Mouse (Mus musculus) midbrain, embryonic 11.5 days (tissue): ENCODE results near the gene Eef1g. TPM values are rescaled to one million over a fixed set of nuclear protein-coding genes. Genes with fewer than 3 reads are reported as not detected.
"Not testable (repeated sequence)": the region's sequence is repeated elsewhere in the genome, so short reads cannot be mapped to it uniquely, and the experiment has no call there.

Source experiments
- ATAC-seq: fragments of 200-750 bp; cut with Nextera tagmentation; 2 replicates; pipeline ENCODE4 v1.8.0; 2017; ENCODE audit warnings: moderate TSS enrichment, moderate library complexity; ENCODE audit not compliant: low FRiP score
- DNase-seq: peaks from one replicate; pipeline ENCODE4 v3.0.0; 2015; ENCODE audit warnings: low spot score; ENCODE audit errors: missing footprints
- H3K27ac ChIP-seq: fragments of 300-500 bp; sonication (generic); 2 replicates; pipeline ENCODE4 v1.5.1; 2014; ENCODE audit warnings: low read depth, low read length
- H3K27me3 ChIP-seq: fragments of 300-500 bp; sonication (generic); 2 replicates; pipeline ENCODE4 v1.6.1; 2014; ENCODE audit warnings: mild to moderate bottlenecking, low read length, moderate library complexity, mixed read lengths; ENCODE audit not compliant: control insufficient read depth, insufficient read depth
- H3K36me3 ChIP-seq: fragments of 300-500 bp; sonication (generic); 2 replicates; pipeline ENCODE4 v1.6.1; 2014; ENCODE audit warnings: mild to moderate bottlenecking, low read length, moderate library complexity, mixed read lengths; ENCODE audit not compliant: control insufficient read depth, insufficient read depth
- H3K4me1 ChIP-seq: fragments of 300-500 bp; sonication (generic); 2 replicates; pipeline ENCODE4 v1.6.1; 2014; ENCODE audit warnings: low read length; ENCODE audit not compliant: control insufficient read depth, insufficient read depth
- H3K4me2 ChIP-seq: fragments of 300-500 bp; sonication (generic); 2 replicates; pipeline ENCODE4 v1.6.1; 2014; ENCODE audit warnings: mild to moderate bottlenecking, moderate library complexity
- H3K4me3 ChIP-seq: fragments of 300-500 bp; sonication (generic); 2 replicates; pipeline ENCODE4 v1.5.1; 2014; ENCODE audit warnings: low read depth, low read length
- H3K9ac ChIP-seq: fragments of 300-500 bp; sonication (generic); 2 replicates; pipeline ENCODE4 v1.6.1; 2014; ENCODE audit warnings: low read length
- H3K9me3 ChIP-seq: fragments of 300-500 bp; sonication (generic); 2 replicates; pipeline ENCODE4 v1.6.1; 2016; ENCODE audit warnings: low read length; ENCODE audit not compliant: control insufficient read depth
- WGBS: fragments of 180-500 bp; shearing (Covaris S2); extraction: QIAGEN DNeasy Blood & Tissue Kit; methylation state at CpG from one replicate; pipeline ENCODE4 v1.1.7; 2014; 5-methylcytosine and 5-hydroxymethylcytosine counted together
- polyA plus RNA-seq: library from polyadenylated mRNA; unstranded; fragments of >200 nt; fragmentation: Nextera tagmentation; extraction: Ambion mirVana; gene quantifications from 2 replicates; pipeline ENCODE4 v1.2.1, GENCODE M21; 2014

The Eef1g gene
- polyA plus RNA-seq, 1 experiment from 2014 or later = 435 TPM

DNA sequence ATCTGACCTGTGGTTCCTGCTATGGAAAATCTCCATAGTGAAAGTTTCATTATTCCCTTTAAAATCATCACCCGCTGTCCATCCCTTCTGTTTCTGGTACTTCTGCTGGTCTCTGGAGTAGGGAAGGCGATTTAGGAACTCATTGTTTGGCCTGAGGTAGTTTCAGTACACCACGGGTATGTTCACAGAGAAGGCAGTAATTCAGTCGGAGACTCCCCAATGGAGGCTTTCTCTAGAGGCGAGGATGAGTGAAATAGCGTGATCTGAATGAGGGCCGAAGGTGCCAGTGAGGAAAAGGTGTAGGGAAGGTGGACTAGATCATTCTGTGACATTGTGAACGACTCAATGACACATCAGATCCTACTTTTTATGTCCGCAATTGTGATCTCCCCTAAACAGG is 12.7 kb upstream of the Eef1g start:
- Histone ChIP-seq H3K4me1 (peaks cover 12% of the 10 kb centered on the region), H3K9me3 (no peaks in the 10 kb centered on the region), H3K27ac (peak overlapping the region; percentile 55; the same call in 1 of the 2 replicates), H3K36me3 (peaks cover 20% of the 10 kb centered on the region), H3K4me2 (peak overlapping the region; percentile 86), H3K4me3 (peak overlapping the region; percentile 76), H3K27me3 (no peaks in the 10 kb centered on the region), H3K9ac (peak overlapping the region; percentile 70)
- DNase-seq = peak; percentile 86
- 11% methylated on average over 9 of the region's 9 CpGs for WGBS
- ATAC-seq = no peak

- Histone ChIP-seq H3K27ac (no peak overlapping the region), H3K9me3 (no peaks in the 10 kb centered on the region), H3K4me2 (no peak overlapping the region), H3K9ac (no peak overlapping the region), H3K27me3 (no peaks in the 10 kb centered on the region), H3K4me3 (no peak overlapping the region), H3K4me1 (peaks cover 6% of the 10 kb centered on the region; the same call in 1 of the 2 replicates), H3K36me3 (peaks cover 27% of the 10 kb centered on the region)
- WGBS = 97% methylated on average over 2 of the region's 2 CpGs
- DNase-seq (no peak), ATAC-seq (no peak)
Observed at GRCm38 (mm10) chr19:8962256-8962655, 4.6 kb upstream of the Eef1g start.

- no peak for ATAC-seq
- Histone ChIP-seq H3K36me3 (peaks cover 24% of the 10 kb centered on the region), H3K4me2 (no peak overlapping the region), H3K9me3 (no peaks in the 10 kb centered on the region), H3K27me3 (no peaks in the 10 kb centered on the region), H3K4me1 (peaks cover 6% of the 10 kb centered on the region; the same call in 1 of the 2 replicates), H3K4me3 (no peak overlapping the region), H3K27ac (no peak overlapping the region), H3K9ac (no peak overlapping the region)
- no peak for DNase-seq
- 91% methylated on average over 11 of the region's 11 CpGs for WGBS
Observed at GRCm38 (mm10) chr19:8965075-8965474, 1.8 kb upstream of the Eef1g start.

DNA sequence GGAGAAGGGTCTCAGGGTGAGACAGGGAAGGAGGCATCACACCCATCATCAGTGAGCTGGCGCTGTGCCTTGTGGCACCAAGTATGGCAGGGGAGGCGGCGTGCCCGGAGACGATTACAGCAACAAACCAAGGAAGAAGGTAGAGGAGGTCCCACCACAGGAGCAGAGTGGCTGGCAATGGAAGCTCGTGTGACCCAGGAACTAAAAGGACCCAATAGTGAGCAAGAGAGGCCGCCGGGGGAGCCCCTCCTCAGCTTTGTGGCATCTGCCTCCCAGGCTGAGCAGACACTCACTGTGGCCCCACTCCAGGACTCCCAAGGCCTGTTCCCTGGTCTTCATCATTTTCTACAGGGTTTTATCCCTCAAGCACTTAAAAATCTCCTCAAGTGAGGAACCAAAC is 1.1 kb upstream of the Eef1g start:
- H3K9me3 ChIP-seq = no peaks in the 10 kb centered on the region
- H3K27ac ChIP-seq = no peak overlapping the region
- H3K4me1 ChIP-seq = peaks cover 6% of the 10 kb centered on the region; the same call in 1 of the 2 replicates
- H3K4me2 ChIP-seq = peak overlapping the region; percentile 55
- peaks cover 31% of the 10 kb centered on the region for H3K36me3 ChIP-seq
- no peak for ATAC-seq
- no peak for DNase-seq
- WGBS = 86% methylated on average over 8 of the region's 8 CpGs
- no peak overlapping the region; the same call in 1 of the 2 replicates for H3K9ac ChIP-seq
- no peaks in the 10 kb centered on the region for H3K27me3 ChIP-seq
- H3K4me3 ChIP-seq = peak overlapping the region; percentile 88; the same call in 1 of the 2 replicates

DNA sequence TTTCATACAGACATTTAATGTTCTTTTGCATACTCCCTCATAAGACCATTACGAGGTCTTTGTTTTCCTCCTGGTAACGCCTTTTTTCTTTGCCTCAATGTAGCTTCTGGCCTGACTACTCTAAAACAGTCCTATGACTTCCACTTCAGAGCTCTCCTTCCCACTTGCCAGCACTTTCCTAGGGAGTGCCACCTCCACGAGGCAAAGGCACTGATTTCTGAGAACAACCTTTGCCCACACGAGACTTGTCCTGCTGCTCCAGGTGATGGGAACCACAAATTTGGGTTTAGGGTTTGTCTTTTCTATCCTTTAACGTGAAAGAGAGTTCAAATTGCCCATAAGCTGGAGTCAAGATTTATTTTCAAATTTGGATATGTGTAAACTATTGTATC is 647 bp upstream of the Eef1g start:
- H3K9me3 ChIP-seq = no peaks in the 10 kb centered on the region
- ATAC-seq (no peak), DNase-seq (no peak)
- H3K36me3 ChIP-seq = peaks cover 35% of the 10 kb centered on the region
- H3K4me3 ChIP-seq = peak overlapping the region; percentile 88
- no peaks in the 10 kb centered on the region for H3K27me3 ChIP-seq
- peak overlapping the region; percentile 70 for H3K9ac ChIP-seq
- H3K4me2 ChIP-seq = peak overlapping the region; percentile 55
- 51% methylated on average over 5 of the region's 5 CpGs for WGBS
- peak overlapping the region; percentile 59; the same call in 1 of the 2 replicates for H3K27ac ChIP-seq
- peaks cover 6% of the 10 kb centered on the region; the same call in 1 of the 2 replicates for H3K4me1 ChIP-seq

- Histone ChIP-seq H3K9me3 (no peaks in the 10 kb centered on the region), H3K4me2 (peak overlapping the region; percentile 88), H3K4me3 (peak overlapping the region; percentile 88), H3K36me3 (peaks cover 35% of the 10 kb centered on the region), H3K9ac (peak overlapping the region; percentile 91), H3K27ac (peak overlapping the region; percentile 51), H3K27me3 (no peaks in the 10 kb centered on the region), H3K4me1 (peaks cover 6% of the 10 kb centered on the region; the same call in 1 of the 2 replicates)
- DNase-seq = peak; percentile 95
- peak; percentile 12 for ATAC-seq
- WGBS = under 1% methylated on average over 8 of the region's 8 CpGs
Observed at GRCm38 (mm10) chr19:8967373-8967743, 517 bp downstream of the Eef1g start.

DNA sequence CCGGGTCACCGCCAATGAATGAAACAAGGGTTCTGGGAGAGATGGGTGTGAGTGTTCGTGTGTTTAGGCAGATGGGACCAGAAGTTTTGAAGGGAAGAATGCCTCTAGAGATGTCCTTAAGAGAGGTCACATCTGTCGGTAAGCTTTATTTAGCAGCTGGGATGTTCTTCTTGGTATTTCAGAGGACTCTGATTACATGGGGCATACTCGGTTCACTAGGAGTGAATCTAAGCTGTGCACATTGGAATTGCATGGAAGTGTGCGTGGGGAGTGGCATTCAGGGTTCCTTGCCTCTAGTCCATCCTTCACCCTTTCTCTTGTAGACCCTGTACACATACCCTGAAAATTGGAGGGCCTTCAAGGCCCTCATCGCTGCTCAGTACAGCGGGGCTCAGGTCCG is 1.1 kb downstream of the Eef1g start:
- Histone ChIP-seq H3K27me3 (no peaks in the 10 kb centered on the region), H3K27ac (peak overlapping the region; percentile 51; the same call in 1 of the 2 replicates), H3K9me3 (no peaks in the 10 kb centered on the region), H3K4me2 (peak overlapping the region; percentile 88), H3K4me3 (peak overlapping the region; percentile 88), H3K9ac (peak overlapping the region; percentile 91), H3K36me3 (peaks cover 35% of the 10 kb centered on the region), H3K4me1 (peaks cover 6% of the 10 kb centered on the region; the same call in 1 of the 2 replicates)
- ATAC-seq = no peak
- DNase-seq = no peak
- 3% methylated on average over 9 of the region's 9 CpGs for WGBS

GRCm38 (mm10) chr19:8972491-8972890 is 5.7 kb downstream of the Eef1g start:
- H3K36me3 ChIP-seq = peaks cover 34% of the 10 kb centered on the region
- H3K9ac ChIP-seq, H3K4me2 ChIP-seq, ATAC-seq, H3K9me3 ChIP-seq, H3K27me3 ChIP-seq, H3K4me1 ChIP-seq, H3K4me3 ChIP-seq, H3K27ac ChIP-seq: not testable (repeated sequence)
- WGBS = 89% methylated on average over 8 of the region's 8 CpGs
- DNase-seq = peak; percentile 51

DNA sequence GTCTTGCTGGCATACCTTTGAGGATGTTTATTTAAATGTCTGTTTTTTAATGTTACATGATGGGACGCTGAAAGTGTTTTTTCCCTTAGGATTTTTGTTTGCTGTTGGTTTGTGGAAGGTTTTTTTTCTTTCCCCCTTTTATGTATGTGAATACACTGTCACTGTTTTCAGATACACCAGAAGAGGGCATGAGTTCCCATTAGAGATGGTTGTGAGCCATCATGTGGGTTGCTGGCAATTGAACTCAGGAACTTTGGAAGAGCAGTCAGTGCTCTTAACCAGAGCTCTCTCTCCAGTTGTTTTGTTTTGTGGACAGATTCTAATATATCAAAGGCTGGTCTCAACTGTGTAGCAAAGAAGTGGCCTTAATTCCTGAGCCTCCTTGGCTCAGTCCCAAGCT is 7.8 kb downstream of the Eef1g start:
- Histone ChIP-seq H3K9ac (no peak overlapping the region), H3K4me1 (no peaks in the 10 kb centered on the region), H3K27ac (no peak overlapping the region), H3K27me3 (no peaks in the 10 kb centered on the region), H3K4me3 (no peak overlapping the region), H3K9me3 (no peaks in the 10 kb centered on the region), H3K36me3 (peaks cover 45% of the 10 kb centered on the region), H3K4me2 (no peak overlapping the region)
- WGBS = 93% methylated on average over 1 of the region's 1 CpGs
- ATAC-seq (no peak), DNase-seq (no peak)
